22 mouse cellular contexts compared by ENCODE assay signal in the genomic region with DNA sequence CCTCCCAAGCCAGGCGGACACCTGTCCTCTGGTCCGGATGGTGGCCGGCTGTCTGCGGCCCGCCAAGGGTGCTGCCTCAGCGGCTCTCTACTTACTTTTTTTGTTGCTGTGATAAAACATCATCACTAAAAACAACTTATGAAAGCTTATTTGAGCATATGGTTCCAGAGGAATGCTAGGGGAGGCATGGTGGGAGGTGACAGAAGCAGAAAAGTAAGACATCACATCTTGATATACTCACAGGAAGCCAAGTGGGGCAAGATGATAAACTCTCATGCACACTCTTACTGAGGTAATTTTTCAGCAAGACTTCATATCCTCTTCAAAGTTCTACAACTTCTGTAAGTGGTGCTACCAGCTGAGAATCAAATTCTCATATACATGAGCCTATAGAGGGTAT. TPM values are rescaled to one million over a fixed set of nuclear protein-coding genes. Genes with fewer than 3 reads are reported as not detected.
"Had no signal": no experiment of that assay in that cellular context is flagged by ENCODE, and none has a peak within 500 bp of the region (broad histone marks: within the 10 kb centered on the region; RNA-seq: fewer than 3 reads in every experiment).

No protein-coding gene starts in this region.

- DNase-seq: gastrocnemius, adult 2 months; gastrocnemius, postnatal 10 days; gastrocnemius, postnatal 25 days; heart, adult 2 months; heart, postnatal 14 days; heart, postnatal 36 days; kidney, adult 11 months; kidney, adult 2 months; kidney, adult 9 months; kidney, postnatal 14 days; kidney, postnatal 36 days; layer of hippocampus, adult 9-11 months; layer of hippocampus, postnatal 36 days; left cerebral cortex, postnatal 4 days had no signal

- ATAC-seq: forebrain, embryonic 16.5 days; hindbrain, postnatal 0 days; intestine, embryonic 16.5 days; liver, embryonic 12.5 days had no signal

RNA-seq across cellular contexts. Expression of a gene that starts 22.5 kb away (rescaled TPM):
- total RNA-seq: gastrocnemius, adult 2 months; gastrocnemius, postnatal 10 days; gastrocnemius, postnatal 25 days; gastrocnemius, postnatal 4 days; granulocyte monocyte progenitor cell, adult 5-6 weeks; heart, adult 2 months; heart, postnatal 14 days; heart, postnatal 36 days; hematopoietic stem cell, adult 5-6 weeks; layer of hippocampus, postnatal 14 days; layer of hippocampus, postnatal 36 days had no signal

RNA-seq across cellular contexts. Expression of a gene that starts 53.0 kb away (rescaled TPM):
- total RNA-seq: granulocyte monocyte progenitor cell, adult 5-6 weeks; hematopoietic stem cell, adult 5-6 weeks had no signal
